Mouse (Mus musculus) liver, embryonic 14.5 days (tissue): ENCODE results near the gene Vmn2r85.
"Not testable (repeated sequence)": the region's sequence is repeated elsewhere in the genome, so short reads cannot be mapped to it uniquely, and the experiment has no call there.

Source experiments
- CTCF ChIP-seq: IDR thresholded peaks from 2 replicates; pipeline ENCODE4 v1.5.1; 2016; ENCODE audit warnings: antibody characterized with exemption, low read depth, control low read depth
- EP300 ChIP-seq: IDR thresholded peaks from 2 replicates; pipeline ENCODE4 v1.6.1; 2016; ENCODE audit warnings: antibody characterized with exemption, low read depth

DNA sequence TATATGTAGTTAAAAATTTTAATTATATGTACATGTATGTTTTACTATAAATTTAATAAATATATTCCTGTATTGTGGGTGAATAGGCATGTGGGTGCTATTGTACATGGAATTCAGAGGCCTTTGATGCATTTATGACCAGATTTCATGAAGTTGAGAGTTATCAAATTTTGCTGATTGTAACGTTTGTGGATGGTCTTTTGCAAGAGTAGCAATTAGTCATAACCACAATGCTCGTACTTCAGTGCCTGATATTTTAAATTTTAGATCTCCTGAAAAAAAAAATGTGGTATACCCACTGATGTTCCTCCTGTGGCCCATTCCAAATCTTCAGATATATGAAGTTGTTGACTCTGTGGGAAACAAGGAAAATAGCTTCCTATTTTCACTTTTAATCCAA lies 7.1 kb downstream of the Vmn2r85 start:
- not testable (repeated sequence) for TF ChIP-seq EP300, CTCF
